Mouse (Mus musculus) bone marrow macrophage, adult 2 months (primary cell): ENCODE results near the gene Vps37b.

Experiments used
- CTCF ChIP-seq: IDR thresholded peaks from 2 replicates; pipeline ENCODE4 v1.5.1; 2012; ENCODE audit warnings: low read depth, mild to moderate bottlenecking, low read length, moderate library complexity
- POLR2A ChIP-seq: IDR thresholded peaks from 2 replicates; pipeline ENCODE4 v1.6.1; 2012; ENCODE audit warnings: mild to moderate bottlenecking, low read depth, low read length, borderline replicate concordance

- TF ChIP-seq POLR2A (no peak), CTCF (no peak)
Observed at GRCm38 (mm10) chr5:124051899-124052491, 19.9 kb upstream of the Vps37b start.
